Mouse (Mus musculus): ENCODE results near the gene Limd2.
"Not testable (repeated sequence)": the region's sequence is repeated elsewhere in the genome, so short reads cannot be mapped to it uniquely, and the experiment has no call there.

Limd2 gene

GRCm38 (mm10) chr11:106173228-106173627, 12.6 kb upstream of the Limd2 start:
- DNase-seq (ENCODE audit: low read depth) = no peak

- DNase-seq (ENCODE audit: low read depth) = no peak
Observed at GRCm38 (mm10) chr11:106170807-106171206, 10.1 kb upstream of the Limd2 start.

- DNase-seq (ENCODE audit: low read depth) = peak; percentile 66
Observed at GRCm38 (mm10) chr11:106167435-106167834, 6.8 kb upstream of the Limd2 start.

DNA sequence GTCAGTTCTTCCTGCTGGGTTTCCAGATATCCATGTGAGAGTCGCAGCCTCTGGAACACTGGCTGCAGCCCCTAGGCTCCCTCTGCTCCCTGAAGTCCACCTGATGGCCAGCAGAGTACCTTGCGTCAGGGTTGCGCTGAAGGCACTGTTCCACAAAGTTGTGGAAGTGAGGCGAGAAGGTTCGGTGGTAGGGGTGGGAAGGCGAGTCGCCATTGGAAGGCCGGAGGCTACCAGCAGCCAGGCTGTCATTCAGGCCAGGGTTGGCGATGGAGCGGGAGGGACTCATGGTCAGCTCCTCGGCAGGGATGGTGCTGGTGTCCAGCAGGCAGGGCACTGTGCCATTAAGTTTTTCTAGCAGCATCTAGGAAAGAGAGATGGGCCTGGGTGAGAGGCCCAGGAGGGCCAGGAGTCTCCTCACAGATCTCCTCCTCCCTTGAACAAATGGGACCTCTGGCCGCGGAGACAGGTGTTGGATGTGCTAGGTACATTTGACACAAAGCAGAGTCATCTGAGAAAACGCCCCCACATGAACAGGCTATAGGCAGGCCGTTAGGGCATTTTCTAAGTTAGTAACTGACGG, 4.0 kb upstream of the Limd2 start:
- DNase-seq (ENCODE audit: low read depth) = no peak

DNA sequence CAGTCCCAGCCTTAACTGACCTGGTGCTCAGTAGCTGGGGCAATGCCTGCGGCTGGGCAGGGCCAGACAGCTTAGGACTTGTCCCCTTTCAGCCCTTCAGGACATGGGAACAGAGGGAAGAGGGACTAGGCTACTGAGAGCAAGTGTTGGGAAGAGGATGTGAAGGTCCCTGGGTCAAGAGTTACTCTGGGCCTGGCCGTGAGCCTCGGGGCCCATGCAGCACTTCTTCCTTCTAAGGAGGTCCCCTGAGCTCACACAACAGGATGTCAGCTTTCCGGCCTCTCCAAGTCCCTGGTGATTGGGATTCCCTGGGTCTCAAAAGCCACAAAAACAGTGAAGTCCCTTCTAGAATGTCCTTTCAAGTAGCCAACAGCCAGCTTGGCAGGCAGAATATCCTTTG, 2.9 kb upstream of the Limd2 start:
- DNase-seq (ENCODE audit: low read depth) = no peak

GRCm38 (mm10) chr11:106162237-106162636, 1.6 kb upstream of the Limd2 start:
- no peak for DNase-seq (ENCODE audit: low read depth)

GRCm38 (mm10) chr11:106159921-106160840, 479 bp downstream of the Limd2 start:
- peak; percentile 82 for DNase-seq (ENCODE audit: low read depth)

DNA sequence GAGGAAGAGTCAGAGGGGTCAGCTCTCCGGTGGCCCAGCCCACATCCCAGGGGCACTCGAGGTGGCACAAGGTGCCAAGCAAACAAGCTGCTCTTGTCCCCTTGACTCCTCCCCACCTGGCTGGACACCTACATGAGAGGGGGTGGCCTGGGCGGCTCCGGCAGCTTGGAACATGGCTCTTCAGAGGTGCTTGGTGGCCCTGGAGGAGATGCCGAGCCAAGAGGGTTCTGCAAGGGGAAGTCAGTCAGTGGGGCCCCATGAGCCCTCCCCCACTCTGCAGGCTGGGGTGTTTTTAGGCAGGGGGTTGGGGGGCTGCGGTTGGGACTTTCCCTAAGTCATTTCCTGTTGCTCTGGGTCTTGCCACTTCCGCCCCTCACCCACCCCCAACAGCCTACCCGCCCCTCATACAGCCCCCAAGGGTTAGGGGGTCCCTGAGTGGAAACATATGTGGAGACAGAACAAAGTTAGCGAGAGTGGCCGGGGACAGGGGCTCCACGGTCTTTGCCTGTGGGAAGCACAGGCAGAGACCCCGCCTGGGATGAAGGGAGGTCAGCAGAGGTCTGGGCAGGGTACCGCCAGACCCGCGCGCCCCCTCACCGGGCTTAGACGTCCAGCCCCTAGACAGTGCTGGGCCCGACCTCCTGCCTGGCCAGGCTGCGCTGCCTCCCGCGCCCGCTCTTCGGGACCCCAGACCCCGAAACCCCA, 1.3 kb downstream of the Limd2 start:
- DNase-seq (ENCODE audit: low read depth) = peak; percentile 31

- DNase-seq (ENCODE audit: low read depth) = no peak
Observed at GRCm38 (mm10) chr11:106158930-106159215, 1.8 kb downstream of the Limd2 start.

DNA sequence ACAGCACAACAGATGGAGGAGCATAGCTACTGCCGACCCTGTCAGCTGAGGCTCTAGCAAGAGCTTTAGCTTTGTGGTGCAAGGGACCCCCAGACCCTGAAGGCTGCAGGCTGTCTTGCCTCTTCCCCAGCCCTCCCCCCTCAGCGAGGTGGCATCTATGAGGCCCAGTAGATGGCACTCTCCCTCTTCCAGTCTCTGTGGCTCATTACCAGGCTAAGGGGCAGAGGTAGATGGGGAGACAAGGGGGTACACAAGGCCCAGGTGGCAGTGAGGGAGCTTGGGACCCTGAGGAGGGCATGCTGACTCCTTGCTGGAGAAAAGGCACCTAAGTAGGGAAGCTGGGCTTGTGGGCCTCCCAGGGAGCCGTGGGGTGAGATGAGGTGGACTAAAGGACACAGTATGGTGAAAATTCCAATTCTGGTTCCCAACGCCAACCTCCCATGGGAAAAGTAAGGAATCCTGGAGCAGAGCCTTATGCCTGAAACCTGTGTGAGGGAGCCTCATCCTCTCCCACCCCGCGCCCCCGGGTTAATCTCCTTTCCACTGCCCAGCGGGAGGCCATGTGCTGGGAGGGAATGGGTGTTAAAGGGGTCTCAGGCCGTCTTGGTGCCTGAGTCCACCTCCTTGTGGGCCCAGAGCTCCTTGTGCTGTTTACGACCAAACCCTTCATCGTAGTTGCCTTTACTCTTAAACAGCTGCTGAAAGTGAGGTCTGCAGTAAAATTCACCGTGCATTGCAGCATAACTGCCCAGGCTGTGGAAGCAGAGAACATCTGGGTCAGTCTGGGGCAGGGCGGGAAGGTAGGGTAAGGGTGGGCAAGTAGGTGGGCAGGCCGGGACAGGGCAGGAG, 2.4 kb downstream of the Limd2 start:
- DNase-seq (ENCODE audit: low read depth) = peak; percentile 72

- DNase-seq (ENCODE audit: low read depth) = no peak
Observed at GRCm38 (mm10) chr11:106157154-106157553, 3.5 kb downstream of the Limd2 start.

DNA sequence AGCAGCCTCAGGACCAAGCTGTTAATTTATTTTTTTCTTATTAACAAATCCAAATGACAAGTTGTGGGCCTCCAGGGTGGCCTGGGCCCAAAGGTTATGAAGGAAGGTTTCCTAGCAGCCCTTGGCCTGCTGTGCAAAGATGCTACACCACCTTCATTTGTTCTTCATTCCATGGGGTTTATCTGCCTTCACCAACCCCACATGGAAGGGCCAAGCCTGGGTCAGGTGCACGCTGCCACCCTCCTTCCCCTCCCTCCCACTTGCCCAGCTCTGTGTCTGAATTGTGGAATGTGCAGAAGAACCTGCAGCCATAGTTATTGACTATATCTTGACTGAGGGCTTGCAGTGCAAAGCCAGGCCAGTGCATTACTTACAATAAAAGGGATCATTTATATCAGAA, 4.4 kb downstream of the Limd2 start:
- no peak for DNase-seq (ENCODE audit: low read depth)

DNA sequence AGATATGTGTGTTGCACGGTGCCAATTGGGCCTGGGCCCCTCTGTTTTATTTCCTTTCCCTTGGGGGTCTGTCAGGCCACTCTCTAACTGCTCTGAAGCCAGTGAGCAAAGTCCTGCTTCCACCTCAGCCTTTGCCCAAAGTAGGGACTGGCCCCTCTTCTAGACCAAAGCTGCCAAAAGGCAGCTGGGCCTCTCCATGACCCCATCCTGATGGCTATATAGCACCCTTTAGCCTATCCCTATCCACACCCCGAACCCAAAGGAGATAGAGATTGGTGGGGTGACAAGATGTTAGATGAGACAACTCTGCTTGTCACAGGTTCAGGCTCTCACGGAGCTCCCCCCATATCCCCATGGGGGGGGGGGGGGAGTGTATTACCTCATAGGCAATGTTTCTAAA, 4.9 kb downstream of the Limd2 start:
- no peak for DNase-seq (ENCODE audit: low read depth)

DNA sequence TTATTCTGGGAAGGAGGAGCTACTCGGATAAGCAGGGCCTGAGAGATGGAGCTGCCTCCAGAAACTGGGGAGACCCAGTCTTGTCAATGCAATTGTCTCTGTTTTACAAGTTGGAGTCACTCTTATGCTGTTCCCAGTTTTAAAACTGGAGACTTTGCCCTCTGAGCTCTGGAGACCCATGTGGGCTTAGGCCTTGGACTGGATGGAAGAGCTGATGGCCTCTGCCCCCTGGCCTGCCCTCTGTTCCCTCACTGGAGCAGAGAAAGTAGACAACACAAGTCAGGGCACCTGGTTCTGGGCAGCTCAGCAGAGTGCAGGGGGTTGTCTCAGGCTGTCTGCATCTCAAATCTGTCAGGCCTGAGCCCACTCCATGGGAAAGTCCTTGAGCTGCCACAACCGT, 5.9 kb downstream of the Limd2 start:
- DNase-seq (ENCODE audit: low read depth) = no peak

DNA sequence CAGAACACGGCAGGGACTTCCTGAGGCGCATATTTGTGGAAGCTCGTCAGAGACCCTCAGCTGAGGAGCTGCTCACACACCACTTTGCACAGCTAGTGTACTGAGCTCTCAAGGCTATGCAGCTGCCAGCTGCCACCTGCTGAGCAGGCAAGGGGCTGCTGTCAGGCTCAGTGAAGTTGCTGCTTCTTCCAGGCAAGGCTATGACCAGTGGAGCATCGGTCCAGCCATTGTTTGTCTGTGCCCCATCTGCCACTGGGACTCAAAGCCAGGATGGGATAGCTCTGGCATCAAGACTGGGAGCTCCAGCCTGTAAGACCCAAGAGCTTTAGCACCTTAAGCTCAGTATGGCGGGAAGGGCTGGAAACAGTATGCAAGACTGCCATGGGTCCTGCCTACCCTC, 6.6 kb downstream of the Limd2 start:
- no peak for DNase-seq (ENCODE audit: low read depth)

DNA sequence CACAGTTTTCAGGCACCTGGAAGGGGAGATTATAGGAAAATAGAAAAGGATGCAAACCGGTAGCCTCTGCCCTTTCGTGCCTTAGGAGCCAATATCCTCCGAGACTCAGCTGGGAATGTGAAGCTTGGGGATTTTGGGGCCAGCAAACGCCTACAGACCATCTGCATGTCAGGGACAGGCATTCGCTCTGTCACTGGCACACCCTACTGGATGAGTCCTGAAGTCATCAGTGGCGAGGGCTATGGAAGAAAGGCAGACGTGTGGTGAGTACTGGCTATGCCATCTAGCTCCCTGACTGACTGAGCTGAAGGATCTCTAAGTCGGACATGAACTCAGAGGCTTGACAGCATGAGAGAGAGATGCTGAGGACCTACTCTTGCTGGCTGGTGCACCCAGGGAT, 8.5 kb downstream of the Limd2 start:
- no peak for DNase-seq (ENCODE audit: low read depth)

GRCm38 (mm10) chr11:106151219-106151618, 9.4 kb downstream of the Limd2 start:
- DNase-seq (ENCODE audit: low read depth) = no peak

GRCm38 (mm10) chr11:106134580-106135528, 25.8 kb downstream of the Limd2 start:
- DNase-seq (ENCODE audit: low read depth) = peak; percentile 91

DNA sequence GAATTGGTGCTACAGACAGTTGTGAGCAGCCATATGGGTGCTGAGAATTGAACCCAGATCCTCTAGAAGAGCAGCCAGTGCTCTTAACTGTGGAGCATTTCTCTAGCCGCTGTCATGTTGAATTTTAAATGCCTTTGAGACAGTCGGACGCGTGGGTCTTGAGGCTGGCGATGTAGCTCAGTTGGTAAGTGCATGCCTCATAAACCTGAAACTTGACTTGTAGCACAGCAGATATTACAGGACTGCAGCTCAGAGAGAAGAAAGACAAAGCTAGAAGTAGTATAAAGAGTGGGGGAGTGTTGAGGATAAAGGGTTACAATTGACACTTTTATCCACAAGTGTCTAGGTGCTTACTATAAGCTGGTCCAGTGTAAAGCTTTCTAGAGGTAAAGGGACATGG, 28.1 kb downstream of the Limd2 start:
- no peak for DNase-seq (ENCODE audit: low read depth)

DNA sequence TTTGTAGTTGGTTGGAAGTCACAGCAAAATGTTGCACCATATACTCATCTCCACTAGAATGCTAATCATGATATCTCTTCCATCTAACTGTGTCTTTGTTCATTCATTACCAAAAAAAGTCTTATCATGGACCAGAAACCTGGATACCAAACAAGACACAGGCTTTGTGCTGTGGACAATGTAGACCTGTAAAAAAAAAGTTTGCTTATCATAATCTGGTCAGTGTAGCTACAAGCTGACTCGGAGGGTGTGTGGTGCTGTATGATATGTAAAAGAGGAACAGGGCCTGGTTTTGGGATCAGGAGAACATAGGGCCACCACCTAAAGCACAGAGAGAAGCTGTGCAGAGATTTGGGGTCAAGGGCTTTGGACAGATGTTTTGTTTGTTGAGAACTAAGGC, 31.2 kb downstream of the Limd2 start:
- DNase-seq (ENCODE audit: low read depth) = no peak

DNA sequence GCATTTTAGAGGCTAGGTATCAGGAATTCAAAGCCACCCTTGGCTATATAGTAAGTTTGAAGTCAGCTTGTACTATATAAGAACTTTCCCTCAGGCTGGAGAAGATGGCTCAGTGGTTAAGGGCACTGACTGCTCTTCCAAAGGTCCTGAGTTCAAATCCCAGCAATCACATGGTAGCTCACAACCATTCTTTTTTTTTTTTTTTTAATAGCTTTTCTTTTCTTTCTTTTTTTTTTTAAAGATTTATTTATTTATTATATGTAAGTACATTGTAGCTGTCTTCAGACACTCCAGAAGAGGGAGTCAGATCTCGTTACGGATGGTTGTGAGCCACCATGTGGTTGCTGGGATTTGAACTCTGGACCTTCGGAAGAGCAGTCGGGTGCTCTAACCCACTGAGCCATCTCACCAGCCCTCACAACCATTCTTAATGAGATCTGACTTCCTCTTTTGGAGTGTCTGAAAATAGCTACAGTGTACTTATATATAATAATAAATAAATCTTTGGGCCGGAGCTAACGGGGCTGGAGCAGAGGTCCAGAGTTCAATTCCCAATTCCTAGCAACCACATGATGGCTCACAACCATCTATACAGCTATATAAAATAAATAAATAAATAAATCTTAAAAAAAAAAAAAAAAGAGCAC, 33.8 kb downstream of the Limd2 start:
- not testable (repeated sequence) for DNase-seq (ENCODE audit: low read depth)
